Mouse (Mus musculus) CH12F3 (cell line): ENCODE data around the gene Gm20518.

ENCODE experiments used
- in situ Hi-C: fragments of 300-500 bp; cut with MboI; formaldehyde crosslinking; loops from 2 replicates; pipeline ENCODE4 v1.14.3; 2020; ENCODE audit warnings: low sequenced_read_pairs

The Gm20518 gene

DNA sequence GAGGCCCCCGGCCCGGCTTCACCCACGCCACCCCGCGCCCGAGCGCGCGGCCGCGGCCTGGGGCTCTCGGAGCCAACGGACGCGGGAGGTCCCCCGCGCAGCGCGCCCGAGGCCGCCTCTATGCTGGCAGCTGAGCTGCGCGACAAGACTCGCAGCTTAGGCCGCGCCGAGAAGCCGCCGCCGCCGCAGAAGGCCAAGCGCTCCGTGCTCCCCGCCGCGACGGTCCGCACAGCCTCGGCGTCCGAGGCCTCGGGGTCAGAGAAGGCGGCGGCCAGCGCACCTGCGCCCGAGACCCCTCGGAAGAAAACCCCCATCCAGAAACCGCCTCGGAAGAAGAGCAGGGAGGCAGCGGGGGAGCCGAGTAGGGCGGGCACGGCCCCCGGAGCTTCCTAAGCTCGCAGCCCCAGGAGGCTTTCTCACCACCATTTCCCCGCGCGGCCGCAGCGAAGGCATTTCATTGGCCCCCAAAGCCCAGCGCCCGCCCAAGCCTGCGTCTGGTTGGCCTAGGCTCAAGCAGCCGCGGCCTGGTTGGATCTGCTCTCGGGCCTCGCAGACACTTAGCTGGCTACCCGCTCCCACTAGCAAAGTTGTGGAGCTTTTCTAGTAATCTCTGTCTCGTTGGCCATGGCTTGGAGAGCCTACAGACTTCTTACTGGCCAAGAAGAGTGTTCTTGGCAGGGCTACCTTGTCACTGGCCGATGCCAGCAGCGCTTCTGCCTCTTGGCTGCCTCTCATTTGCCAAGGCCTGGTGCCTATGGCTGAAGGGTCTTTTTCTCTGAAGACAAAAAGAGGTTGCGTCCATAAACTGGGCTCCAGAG, 84.1 kb downstream of the Gm20518 start:
- in situ Hi-C loops = no loop called here

DNA sequence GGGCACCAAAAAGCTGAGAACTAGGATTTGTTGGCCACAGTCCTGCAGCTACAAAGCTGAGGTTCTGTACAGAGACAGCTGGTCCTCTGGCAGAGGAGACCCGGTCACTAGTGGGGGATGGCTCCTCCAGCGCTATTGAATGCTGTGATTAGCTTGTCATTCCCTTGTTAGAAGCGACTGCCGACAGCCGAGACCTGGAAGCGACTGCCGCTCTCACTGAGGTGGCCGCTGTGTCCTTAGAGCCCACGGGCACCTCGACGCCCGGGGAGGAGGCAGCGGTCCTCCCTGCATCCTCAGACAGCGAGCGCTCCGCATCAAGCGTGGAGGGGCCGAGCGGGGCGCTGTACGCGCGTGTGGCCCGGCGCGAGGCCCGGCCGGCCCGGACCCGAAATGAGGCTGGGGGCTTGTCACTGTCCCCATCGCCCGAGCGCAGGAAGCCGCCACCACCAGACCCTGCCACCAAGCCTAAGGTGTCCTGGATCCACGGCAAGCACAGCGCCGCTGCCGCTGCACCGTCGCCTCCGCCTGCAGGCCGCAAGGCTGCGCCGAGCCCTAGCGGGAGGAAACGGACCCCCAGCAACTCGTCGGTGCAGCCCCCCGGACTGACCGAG, 84.8 kb downstream of the Gm20518 start:
- in situ Hi-C loops = no loop called here

DNA sequence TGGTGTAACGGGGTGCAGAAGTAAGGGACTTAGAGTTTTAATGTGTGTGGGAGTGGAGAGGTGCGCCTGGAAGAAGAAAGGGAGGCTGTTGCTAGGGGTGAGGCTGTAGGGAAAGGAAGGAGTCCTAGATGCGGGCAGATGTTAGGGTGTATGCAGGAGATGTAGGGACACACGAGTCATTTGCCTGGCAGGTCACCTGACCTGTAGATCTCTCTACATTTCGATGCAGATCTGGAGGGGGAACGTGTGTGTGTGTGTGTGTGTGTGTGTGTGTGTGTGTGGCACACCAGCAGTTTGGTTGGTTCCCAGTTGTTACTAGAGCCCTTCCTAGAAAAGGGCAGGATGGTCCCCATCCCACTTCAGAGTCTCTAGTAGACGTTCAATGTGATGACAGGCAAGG, 86.5 kb downstream of the Gm20518 start:
- in situ Hi-C loops = no loop called here

DNA sequence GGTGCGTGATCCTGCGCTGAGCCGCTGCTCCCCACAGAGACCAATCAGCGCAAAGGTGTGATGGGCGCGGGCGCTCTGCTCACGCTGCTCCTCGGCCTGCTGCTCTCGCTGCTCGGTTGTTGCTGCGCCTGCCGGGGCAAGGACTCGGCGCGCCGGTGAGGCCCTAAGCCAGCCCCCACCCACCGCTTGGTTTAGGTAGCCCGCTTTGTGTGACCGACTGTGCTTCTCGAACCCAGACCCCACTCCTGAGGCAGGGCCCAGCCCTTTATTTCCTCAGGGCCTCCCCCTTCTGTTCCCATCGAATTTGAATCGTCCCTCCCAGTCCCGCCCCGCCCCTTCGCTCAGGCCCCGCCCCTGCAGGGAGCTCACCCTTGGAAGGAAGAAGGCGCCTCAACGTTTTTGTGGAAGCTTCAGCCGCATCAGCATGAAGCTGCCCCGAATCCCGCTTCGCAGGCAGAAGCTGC, 87.0 kb downstream of the Gm20518 start:
- in situ Hi-C loops = no loop called here

DNA sequence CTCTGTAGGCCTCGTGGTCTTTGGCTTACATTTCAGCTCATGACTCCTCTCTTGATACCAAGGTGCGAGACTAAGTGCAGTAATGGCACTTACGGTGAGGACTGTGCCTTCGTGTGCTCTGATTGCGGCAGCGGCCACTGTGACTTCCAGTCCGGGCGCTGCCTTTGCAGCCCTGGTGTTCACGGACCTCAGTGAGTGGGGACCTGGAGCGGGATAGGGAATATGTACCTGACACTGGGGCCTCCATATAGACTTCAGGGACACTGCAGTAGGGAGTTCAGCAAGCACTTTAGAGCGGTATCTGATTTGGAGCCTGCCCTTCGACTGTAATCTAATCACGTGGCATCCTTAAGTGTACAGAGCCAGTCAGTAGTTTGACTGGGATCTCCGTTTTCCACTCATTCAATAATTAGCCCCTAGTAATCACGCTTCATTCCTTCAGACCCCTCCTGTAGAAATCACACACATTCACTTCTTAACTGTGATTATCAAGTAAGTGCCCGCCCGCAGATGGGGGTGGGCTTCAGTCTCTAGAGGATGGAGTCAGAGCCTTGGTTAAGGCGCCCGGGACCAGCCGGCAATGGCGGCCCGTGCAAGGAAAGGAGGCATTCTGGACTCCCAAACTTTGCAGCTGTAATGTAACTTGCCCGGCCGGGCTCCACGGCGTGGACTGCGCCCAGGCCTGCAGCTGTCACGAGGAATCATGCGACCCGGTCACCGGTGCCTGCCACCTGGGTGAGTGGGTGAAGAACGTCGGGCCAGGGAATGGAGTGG, 87.6 kb downstream of the Gm20518 start:
- in situ Hi-C loops = no loop called here

DNA sequence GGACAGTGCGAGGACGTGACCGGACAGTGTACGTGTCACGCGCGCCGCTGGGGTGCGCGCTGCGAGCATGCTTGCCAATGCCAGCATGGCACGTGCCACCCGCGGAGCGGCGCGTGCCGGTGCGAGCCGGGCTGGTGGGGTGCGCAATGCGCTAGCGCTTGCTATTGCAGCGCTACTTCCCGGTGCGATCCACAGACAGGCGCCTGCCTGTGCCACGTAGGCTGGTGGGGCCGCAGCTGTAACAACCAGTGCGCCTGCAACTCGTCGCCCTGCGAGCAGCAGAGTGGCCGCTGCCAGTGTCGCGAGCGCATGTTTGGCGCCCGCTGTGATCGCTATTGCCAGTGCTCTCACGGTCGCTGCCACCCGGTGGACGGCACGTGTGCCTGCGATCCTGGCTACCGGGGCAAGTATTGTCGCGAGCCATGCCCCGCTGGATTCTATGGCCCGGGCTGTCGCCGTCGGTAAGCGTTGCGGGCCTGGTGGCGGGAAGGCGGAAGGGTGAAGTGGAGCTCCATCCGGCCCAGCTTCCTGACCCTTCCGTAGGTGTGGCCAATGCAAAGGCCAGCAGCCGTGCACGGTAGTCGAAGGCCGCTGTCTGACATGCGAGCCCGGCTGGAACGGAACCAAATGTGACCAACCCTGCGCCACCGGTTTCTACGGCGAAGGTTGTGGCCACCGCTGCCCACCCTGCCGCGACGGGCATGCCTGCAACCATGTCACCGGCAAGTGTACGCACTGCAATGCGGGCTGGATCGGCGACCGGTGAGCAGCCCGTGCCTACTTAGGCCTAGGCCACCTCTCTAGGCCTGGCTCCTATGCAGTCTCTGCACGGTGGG, 88.4 kb downstream of the Gm20518 start:
- in situ Hi-C loops = no loop called here

DNA sequence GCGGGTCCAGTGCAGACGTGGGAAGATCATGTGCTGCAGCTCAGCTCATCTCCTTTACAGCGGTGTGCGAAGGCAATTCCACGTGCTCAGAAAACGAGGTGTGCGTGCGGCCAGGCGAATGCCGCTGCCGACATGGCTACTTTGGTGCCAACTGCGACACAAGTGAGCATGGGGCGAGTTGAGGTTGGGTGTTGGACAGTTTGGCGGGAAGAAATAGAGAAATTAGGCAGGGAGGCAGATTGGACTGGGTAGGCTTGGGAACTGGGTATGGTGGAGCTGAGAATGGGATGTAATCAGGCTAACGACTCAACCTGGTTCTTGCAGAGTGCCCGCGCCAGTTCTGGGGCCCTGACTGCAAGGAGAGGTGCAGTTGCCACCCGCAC, 89.0 kb downstream of the Gm20518 start:
- in situ Hi-C loops = no loop called here

DNA sequence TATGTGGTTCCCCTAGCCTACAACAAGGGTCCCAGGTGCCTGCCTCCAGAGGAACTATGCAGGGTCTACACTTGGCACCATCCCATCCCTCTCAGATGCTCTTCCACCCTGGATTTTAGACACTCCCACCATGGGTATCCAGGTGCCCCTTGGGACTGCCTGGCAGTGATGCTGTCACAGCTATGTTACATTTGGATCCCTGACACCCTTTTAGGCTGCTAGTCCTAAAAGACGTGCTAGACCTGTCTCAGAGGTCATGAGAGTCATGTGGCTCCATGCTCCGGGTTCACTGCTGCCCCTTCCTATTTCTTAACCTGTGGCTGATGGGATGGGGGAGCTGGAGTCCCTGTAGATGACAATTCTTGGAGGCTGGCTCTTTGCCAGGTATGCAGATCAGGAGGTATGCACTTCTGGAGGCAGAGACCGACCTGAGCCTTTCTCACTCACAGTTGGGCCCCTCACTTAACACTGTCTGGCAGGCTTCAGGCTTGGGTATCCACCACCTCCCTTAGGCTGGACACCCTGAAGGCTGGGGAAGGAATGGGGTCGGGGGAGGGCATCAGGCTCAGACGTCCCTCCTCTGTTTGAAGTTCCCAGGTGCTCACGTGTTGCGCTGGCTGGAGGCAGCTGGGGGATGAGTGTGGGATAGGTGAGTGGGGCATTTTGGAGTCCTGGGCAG, 89.6 kb downstream of the Gm20518 start:
- in situ Hi-C loops = no loop called here

DNA sequence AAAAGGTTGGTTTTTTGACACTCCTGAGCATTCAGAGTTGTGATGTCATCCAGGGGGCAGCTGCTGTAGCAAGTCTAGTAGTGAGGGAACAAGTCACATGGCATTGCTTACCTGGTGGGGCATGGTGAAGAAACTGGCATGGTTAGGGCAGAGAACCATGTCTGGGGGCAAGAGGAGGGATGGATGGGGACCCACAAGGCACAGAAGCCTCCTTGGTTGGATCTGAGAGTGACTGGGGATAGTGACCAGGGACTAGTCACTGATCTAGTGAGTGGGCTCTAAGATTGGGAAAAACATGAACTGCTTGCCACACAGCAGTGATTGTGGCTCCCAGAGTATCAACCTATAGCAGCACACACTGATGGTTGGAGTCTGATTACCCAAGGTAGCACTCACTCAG, 91.9 kb downstream of the Gm20518 start:
- in situ Hi-C loops = no loop called here

DNA sequence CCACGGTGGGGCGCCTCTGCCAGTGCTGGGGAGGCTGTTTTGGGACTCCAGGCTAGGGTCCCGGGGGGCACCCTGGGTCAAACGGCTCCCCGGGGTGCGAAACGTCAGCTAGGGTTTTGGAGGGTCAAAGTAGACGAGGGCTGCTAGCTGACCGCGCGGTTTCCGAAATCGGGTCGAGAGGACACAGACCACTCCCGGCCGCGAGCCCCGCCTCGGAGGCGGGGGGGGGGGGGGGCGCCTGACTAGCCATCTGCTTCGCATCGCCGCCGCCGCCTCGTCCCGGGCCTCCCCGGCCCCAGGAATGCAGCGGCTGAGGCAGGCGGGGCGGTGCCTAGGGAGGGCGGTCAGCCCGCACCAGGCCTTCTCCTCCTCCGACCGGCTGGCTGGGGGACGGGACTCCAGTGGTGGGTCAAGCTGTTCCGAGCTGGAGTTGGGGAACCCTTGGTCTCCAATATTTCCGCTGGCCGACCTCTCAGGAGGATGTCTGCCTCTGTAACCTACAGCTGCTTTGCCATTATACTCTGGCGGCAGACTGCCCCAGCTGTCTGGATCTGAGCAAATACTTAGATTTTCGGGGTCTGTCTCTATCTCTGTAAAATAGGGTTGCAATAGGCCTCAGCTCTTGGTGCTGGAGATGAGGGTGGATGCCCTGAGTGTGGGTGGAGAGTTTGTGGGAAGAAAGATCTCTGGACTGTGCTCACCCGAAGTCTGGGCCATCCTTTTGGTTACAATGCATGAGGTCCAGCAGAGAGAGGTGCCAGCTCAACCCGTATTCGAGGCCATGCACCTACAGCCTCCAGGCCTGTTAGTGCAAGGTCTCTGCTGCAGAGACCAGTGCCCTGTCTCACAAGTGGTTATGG, 92.9 kb downstream of the Gm20518 start:
- in situ Hi-C loops = no loop called here

DNA sequence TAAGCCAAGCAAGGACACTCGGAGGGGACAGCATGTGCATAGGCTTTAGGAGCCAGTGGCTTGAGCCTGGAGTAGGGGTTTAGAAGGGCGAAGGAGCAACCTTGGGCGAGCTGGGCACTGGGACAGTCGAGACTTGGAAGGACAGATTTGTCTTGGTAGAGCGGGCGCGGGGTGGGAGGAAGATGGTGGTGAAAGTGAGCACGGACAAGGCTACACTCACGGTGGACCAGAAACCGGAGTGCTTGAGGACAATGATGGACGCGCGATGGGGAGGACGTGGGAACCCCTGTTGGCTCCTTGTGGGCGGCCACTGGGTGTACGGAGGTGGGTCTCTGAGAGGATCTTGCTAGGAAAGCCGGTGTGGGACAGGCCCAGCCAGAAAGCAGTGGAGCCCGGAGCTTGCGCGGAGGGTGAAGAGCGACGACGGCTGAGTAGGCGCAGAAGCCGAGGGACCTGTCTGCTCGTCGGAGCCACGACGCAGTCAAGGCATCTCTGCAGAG, 93.6 kb downstream of the Gm20518 start:
- in situ Hi-C loops = no loop called here

DNA sequence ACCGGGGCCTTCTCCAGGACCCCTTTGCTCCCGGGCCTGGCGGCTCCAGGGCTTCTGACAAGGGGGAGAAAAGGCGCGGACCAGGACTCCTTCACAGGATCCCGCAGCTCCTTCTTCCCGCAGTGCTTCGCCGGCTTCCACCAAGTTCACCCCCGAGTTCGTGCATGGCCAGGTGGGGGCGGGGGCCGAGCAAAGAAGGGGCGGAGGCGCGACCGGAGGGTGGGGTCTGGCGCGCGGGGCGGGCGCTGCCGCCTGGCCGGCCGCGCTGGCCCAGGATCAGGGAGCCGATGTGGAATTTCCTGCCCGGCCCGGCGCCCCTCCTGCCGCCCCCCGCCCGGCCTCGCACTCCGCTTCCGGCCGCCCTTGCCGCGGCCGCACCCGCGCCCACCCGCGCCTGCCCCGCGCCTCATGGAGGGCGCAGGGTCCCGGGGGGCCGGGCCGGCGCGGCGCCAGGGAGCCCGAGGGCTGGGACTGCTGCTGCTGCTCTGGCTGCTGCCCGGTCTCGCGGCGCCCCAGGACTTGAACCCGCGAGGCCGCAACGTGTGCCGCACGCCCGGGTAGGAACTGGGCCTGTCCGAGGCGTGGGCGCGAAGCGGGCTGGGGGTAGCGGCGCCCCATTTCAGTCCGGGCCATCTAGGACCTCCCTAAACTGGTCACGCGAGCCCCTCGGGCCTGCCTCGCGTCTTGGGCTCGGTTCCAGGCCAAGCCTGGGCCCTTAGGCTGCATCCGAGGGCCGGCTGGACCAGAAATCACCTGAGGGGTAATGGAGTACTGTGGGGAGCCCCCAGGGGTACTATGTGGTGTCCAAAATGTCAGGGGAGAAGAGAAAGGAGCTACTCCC, 94.3 kb downstream of the Gm20518 start, which contains the start of gene Scarf2:
TSS of gene Scarf2 (plus strand) at position 312 of the 841 bp plus-strand sequence.
- in situ Hi-C loops = no loop called here

DNA sequence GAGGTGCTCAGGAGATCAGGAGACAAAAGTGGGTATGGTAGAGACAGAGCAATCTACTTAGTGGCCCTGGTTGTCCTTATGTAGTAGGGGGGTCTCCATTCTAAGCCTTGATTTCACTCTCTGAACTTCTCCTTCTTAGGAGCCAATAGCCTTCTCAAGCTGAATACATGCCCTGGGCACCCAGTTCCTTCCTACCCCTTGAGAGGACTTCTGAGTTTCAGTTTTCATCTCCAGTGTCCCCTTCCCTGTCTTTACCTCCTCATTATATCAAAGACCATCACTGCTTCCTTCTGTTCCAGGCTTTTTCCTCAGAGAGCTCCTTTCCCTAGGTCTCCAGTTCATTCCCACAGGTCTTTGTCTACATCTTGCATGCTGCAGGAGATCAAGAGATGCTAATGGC, 95.0 kb downstream of the Gm20518 start:
- in situ Hi-C loops = no loop called here

DNA sequence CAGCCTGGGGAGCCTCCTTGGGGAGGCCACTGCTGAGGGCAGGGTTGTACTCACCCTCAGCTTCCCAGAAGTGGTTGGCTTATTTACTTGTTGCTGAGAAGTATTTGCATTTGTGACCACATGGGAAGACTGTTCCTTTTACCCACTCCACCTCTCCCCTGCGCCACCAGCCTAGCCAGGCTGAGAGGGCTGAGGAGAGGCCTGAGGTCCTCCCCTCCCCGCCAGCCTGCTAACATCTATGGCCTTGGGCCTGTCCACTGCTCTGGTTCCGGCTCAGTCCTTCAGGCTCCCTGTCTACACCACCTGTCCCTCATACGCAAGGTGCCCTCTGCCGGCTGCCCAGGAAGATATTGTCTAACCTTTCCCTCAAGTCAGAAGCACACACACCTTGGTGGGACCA, 95.8 kb downstream of the Gm20518 start:
- in situ Hi-C loops = no loop called here

DNA sequence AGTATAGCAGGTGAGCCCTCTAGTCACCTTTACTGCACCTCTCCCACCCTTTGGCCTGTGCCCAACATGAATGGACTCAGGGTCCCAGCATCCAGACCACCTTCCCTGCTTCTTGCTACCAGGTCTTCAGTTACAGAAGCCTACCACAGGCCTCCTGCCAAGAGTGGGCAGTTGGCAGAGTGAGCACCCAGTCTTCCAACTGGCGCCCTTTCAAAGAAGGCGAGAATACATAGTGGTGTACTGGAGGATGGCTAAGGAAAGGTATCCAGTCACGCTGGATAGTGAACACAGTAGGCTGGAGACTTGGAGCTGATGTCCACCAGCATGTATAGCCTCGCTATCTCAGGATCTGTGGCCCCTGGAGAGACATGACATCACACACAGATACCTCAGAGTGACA, 97.4 kb downstream of the Gm20518 start:
- in situ Hi-C loops = no loop called here

DNA sequence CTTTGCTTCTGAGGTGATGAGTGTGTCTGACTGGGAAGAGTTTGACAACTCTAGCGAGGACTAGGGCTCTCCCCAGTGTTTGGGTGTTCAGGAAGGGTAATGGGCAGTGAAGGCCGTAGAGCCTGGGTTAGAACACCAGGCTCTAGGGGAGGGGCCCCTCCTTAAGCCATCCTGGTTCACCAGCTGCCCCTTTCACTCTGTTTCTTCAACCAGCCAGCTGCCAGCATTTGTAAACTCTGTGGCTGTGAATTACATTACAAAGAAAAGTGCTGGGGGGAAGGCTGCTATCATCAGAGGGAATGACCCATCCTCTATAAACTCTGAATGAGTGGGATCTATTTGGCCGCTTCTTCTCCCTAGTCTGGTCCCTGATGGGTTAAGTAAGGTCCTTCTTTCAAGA, 98.7 kb downstream of the Gm20518 start:
- in situ Hi-C loops = no loop called here

DNA sequence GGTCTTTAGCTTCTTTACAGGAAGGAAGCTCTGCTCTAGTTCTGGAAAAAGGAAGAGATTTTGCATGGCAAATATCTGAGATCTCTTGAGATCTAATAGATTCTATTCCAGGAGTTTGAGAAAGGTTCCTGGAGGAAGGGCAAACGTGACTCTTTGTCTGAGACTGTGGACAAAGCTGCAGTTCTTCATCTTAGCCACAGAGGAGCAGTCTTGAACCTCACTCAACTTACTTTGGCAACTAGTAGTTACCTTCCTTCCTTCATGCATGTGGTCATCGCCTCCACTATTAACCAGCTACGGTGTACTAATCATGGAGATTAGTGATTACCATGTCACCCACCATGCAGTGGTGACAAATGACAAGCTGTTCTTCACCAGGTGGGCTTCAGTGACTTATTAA, 106.1 kb downstream of the Gm20518 start:
- in situ Hi-C loops = no loop called here
